Mouse (Mus musculus) neutrophil, adult 5-6 weeks (primary cell): ENCODE results near the gene Cyth4. TPM values are rescaled to one million over a fixed set of nuclear protein-coding genes. Genes with fewer than 3 reads are reported as not detected.

Experiments used
- ATAC-seq: fragments of 151-379, 151-347 bp; 2 replicates; pipeline ENCODE4 v1.8.0; 2017; ENCODE audit warnings: mild to moderate bottlenecking, moderate TSS enrichment; ENCODE audit not compliant: insufficient number of reproducible peaks, poor library complexity, low FRiP score, severe bottlenecking; ENCODE audit errors: extremely low read depth
- total RNA-seq: library from RNA; stranded (forward); fragments of 200-1000 nt; gene quantifications from 2 replicates; pipeline ENCODE4 v1.2.3, GENCODE M21; 2017

Gene Cyth4
- total RNA-seq, 1 experiment from 2014 or later: 417 TPM

GRCm38 (mm10) chr15:78576284-78576810, 20.5 kb upstream of the Cyth4 start:
- no peak for ATAC-seq

- no peak for ATAC-seq
Observed at GRCm38 (mm10) chr15:78583352-78583751, 13.5 kb upstream of the Cyth4 start.

GRCm38 (mm10) chr15:78585404-78585803, 11.4 kb upstream of the Cyth4 start:
- ATAC-seq: no peak

- peak; percentile 54 for ATAC-seq
Observed at GRCm38 (mm10) chr15:78587050-78587994, 9.5 kb upstream of the Cyth4 start.

- no peak for ATAC-seq
Observed at GRCm38 (mm10) chr15:78588049-78588448, 8.8 kb upstream of the Cyth4 start.

GRCm38 (mm10) chr15:78588900-78589299, 7.9 kb upstream of the Cyth4 start:
- ATAC-seq: peak; percentile 71

- ATAC-seq: no peak
Observed at GRCm38 (mm10) chr15:78589936-78590335, 6.9 kb upstream of the Cyth4 start.

GRCm38 (mm10) chr15:78590785-78591184, 6.1 kb upstream of the Cyth4 start:
- ATAC-seq: no peak

- peak; percentile 68 for ATAC-seq
Observed at GRCm38 (mm10) chr15:78591680-78592451, 5.0 kb upstream of the Cyth4 start.

- ATAC-seq: no peak
Observed at GRCm38 (mm10) chr15:78592452-78592968, 4.3 kb upstream of the Cyth4 start.

- ATAC-seq: no peak
Observed at GRCm38 (mm10) chr15:78593896-78594425, 2.9 kb upstream of the Cyth4 start.

- peak; percentile 4; the same call in 1 of the 2 replicates for ATAC-seq
Observed at GRCm38 (mm10) chr15:78594831-78595230, 2.0 kb upstream of the Cyth4 start.

- ATAC-seq: no peak
Observed at GRCm38 (mm10) chr15:78595468-78595867, 1.4 kb upstream of the Cyth4 start.

GRCm38 (mm10) chr15:78596504-78596903, 343 bp upstream of the Cyth4 start:
- ATAC-seq: no peak

GRCm38 (mm10) chr15:78597729-78598128, 882 bp downstream of the Cyth4 start:
- peak; percentile 40 for ATAC-seq

GRCm38 (mm10) chr15:78599124-78599523, 2.3 kb downstream of the Cyth4 start:
- ATAC-seq: peak; percentile 55

GRCm38 (mm10) chr15:78599529-78600193, 2.8 kb downstream of the Cyth4 start:
- ATAC-seq: no peak

GRCm38 (mm10) chr15:78601180-78601579, 4.3 kb downstream of the Cyth4 start:
- ATAC-seq: no peak

GRCm38 (mm10) chr15:78604255-78604654, 7.4 kb downstream of the Cyth4 start:
- no peak for ATAC-seq
